Mouse (Mus musculus): ENCODE measurements around the gene Trnp1. TPM values are rescaled to one million over a fixed set of nuclear protein-coding genes. Genes with fewer than 3 reads are reported as not detected.

Trnp1 gene
- polyA plus RNA-seq, 1 experiment from 2014 or later, result 0.78 TPM

GRCm38 (mm10) chr4:133480185-133480537 lies 18.2 kb downstream of the Trnp1 start:
- peak overlapping the region; percentile 74 for H3K9ac ChIP-seq
- H3K36me3 ChIP-seq, result no peaks in the 10 kb centered on the region
- H3K9me3 ChIP-seq, result no peaks in the 10 kb centered on the region
- H3K4me3 ChIP-seq, result peak overlapping the region; percentile 59
- peaks cover 31% of the 10 kb centered on the region for H3K4me1 ChIP-seq
- ATAC-seq (ENCODE audit: extremely low read depth, insufficient number of reproducible peaks, low FRiP score, low TSS enrichment), result no peak
- H3K27me3 ChIP-seq (replicated peaks), result peaks cover 76% of the 10 kb centered on the region
- peak overlapping the region; percentile 79 for H3K4me2 ChIP-seq
- WGBS, result 3% methylated on average over 34 of the region's 34 CpGs
- no peak overlapping the region for H3K27ac ChIP-seq (replicated peaks)

- peaks cover 31% of the 10 kb centered on the region for H3K4me1 ChIP-seq
- H3K9ac ChIP-seq, result peak within 1 kb of the TSS; percentile 74
- H3K27ac ChIP-seq (replicated peaks), result no peak within 1 kb of the TSS
- H3K9me3 ChIP-seq, result no peaks in the 10 kb centered on the region
- peak within 1 kb of the TSS; percentile 59 for H3K4me3 ChIP-seq
- H3K36me3 ChIP-seq, result no peaks in the 10 kb centered on the region
- WGBS, result 4% methylated on average over 29 of the region's 29 CpGs
- ATAC-seq (ENCODE audit: extremely low read depth, insufficient number of reproducible peaks, low FRiP score, low TSS enrichment), result peak; percentile 95
- H3K4me2 ChIP-seq, result peak within 1 kb of the TSS; percentile 79
- peaks cover 82% of the 10 kb centered on the region for H3K27me3 ChIP-seq (replicated peaks)
Measured at GRCm38 (mm10) chr4:133479458-133480184, 18.7 kb downstream of the Trnp1 start, which contains the start of gene Tent5b. Tent5b (plus strand) TSS chr4:133480132.

- H3K9ac ChIP-seq, result no peak overlapping the region
- H3K27ac ChIP-seq (replicated peaks), result no peak overlapping the region
- peaks cover 6% of the 10 kb centered on the region for H3K9me3 ChIP-seq
- no peak for ATAC-seq (ENCODE audit: extremely low read depth, insufficient number of reproducible peaks, low FRiP score, low TSS enrichment)
- no peaks in the 10 kb centered on the region for H3K36me3 ChIP-seq
- WGBS, result 50% methylated on average over 2 of the region's 2 CpGs
- H3K4me3 ChIP-seq, result no peak overlapping the region
- no peak overlapping the region for H3K4me2 ChIP-seq
- peaks cover 56% of the 10 kb centered on the region for H3K27me3 ChIP-seq (replicated peaks)
- H3K4me1 ChIP-seq, result peaks cover 6% of the 10 kb centered on the region
Measured at GRCm38 (mm10) chr4:133473833-133474232, 24.5 kb downstream of the Trnp1 start.

- Histone ChIP-seq H3K36me3 (no peaks in the 10 kb centered on the region), H3K27ac (replicated peaks) (no peak overlapping the region), H3K27me3 (replicated peaks) (peaks cover 34% of the 10 kb centered on the region), H3K4me1 (peaks cover 13% of the 10 kb centered on the region), H3K4me3 (no peak overlapping the region), H3K9me3 (peaks cover 6% of the 10 kb centered on the region), H3K9ac (no peak overlapping the region), H3K4me2 (no peak overlapping the region)
- 74% methylated on average over 7 of the region's 7 CpGs for WGBS
- no peak for ATAC-seq (ENCODE audit: extremely low read depth, insufficient number of reproducible peaks, low FRiP score, low TSS enrichment)
Measured at GRCm38 (mm10) chr4:133471135-133471821, 27.1 kb downstream of the Trnp1 start.

GRCm38 (mm10) chr4:133469122-133469521 lies 29.2 kb downstream of the Trnp1 start:
- no peaks in the 10 kb centered on the region for H3K36me3 ChIP-seq
- WGBS, result 15% methylated on average over 12 of the region's 12 CpGs
- peaks cover 15% of the 10 kb centered on the region for H3K27me3 ChIP-seq (replicated peaks)
- no peak overlapping the region for H3K27ac ChIP-seq (replicated peaks)
- peak overlapping the region; percentile 26 for H3K4me3 ChIP-seq
- ATAC-seq (ENCODE audit: extremely low read depth, insufficient number of reproducible peaks, low FRiP score, low TSS enrichment), result no peak
- H3K4me2 ChIP-seq, result peak overlapping the region; percentile 69
- peaks cover 20% of the 10 kb centered on the region for H3K4me1 ChIP-seq
- peaks cover 6% of the 10 kb centered on the region for H3K9me3 ChIP-seq
- no peak overlapping the region for H3K9ac ChIP-seq

GRCm38 (mm10) chr4:133468080-133468479 lies 30.3 kb downstream of the Trnp1 start:
- H3K27ac ChIP-seq (replicated peaks), result no peak overlapping the region
- WGBS, result 1% methylated on average over 27 of the region's 27 CpGs

GRCm38 (mm10) chr4:133463184-133463583 lies 35.2 kb downstream of the Trnp1 start:
- no peak for ATAC-seq (ENCODE audit: extremely low read depth, insufficient number of reproducible peaks, low FRiP score, low TSS enrichment)
- Histone ChIP-seq H3K4me1 (peaks cover 37% of the 10 kb centered on the region), H3K4me2 (no peak overlapping the region; the same call in 1 of the 2 replicates), H3K9me3 (no peaks in the 10 kb centered on the region), H3K4me3 (no peak overlapping the region), H3K9ac (0 out of 2 replicates have a peak overlapping the region, but pooled peaks have one; percentile 30), H3K36me3 (no peaks in the 10 kb centered on the region), H3K27me3 (replicated peaks) (no peaks in the 10 kb centered on the region), H3K27ac (replicated peaks) (peak overlapping the region; percentile 74)
- WGBS, result 20% methylated on average over 6 of the region's 6 CpGs

More at GRCm38 (mm10) chr4:133468080-133468479, 30.3 kb downstream of the Trnp1 start:
- Histone ChIP-seq H3K9me3 (peaks cover 6% of the 10 kb centered on the region), H3K4me1 (peaks cover 30% of the 10 kb centered on the region), H3K4me3 (peak overlapping the region; percentile 52), H3K4me2 (peak overlapping the region; percentile 69), H3K9ac (peak overlapping the region; percentile 69), H3K36me3 (no peaks in the 10 kb centered on the region), H3K27me3 (replicated peaks) (peaks cover 12% of the 10 kb centered on the region)
- no peak; the same call in 1 of the 2 replicates for ATAC-seq (ENCODE audit: extremely low read depth, insufficient number of reproducible peaks, low FRiP score, low TSS enrichment)

GRCm38 (mm10) chr4:133461362-133461761 lies 37.0 kb downstream of the Trnp1 start:
- Histone ChIP-seq H3K4me1 (peaks cover 37% of the 10 kb centered on the region), H3K36me3 (no peaks in the 10 kb centered on the region)
- ATAC-seq (ENCODE audit: extremely low read depth, insufficient number of reproducible peaks, low FRiP score, low TSS enrichment), result no peak

GRCm38 (mm10) chr4:133460796-133461325 lies 37.5 kb downstream of the Trnp1 start:
- WGBS, result 39% methylated on average over 5 of the region's 5 CpGs
- Histone ChIP-seq H3K27ac (replicated peaks) (no peak overlapping the region), H3K9ac (no peak overlapping the region), H3K4me2 (no peak overlapping the region), H3K4me3 (no peak overlapping the region), H3K4me1 (peaks cover 37% of the 10 kb centered on the region), H3K36me3 (no peaks in the 10 kb centered on the region), H3K9me3 (no peaks in the 10 kb centered on the region), H3K27me3 (replicated peaks) (no peaks in the 10 kb centered on the region)
- ATAC-seq (ENCODE audit: extremely low read depth, insufficient number of reproducible peaks, low FRiP score, low TSS enrichment), result no peak

More at GRCm38 (mm10) chr4:133461362-133461761, 37.0 kb downstream of the Trnp1 start:
- Histone ChIP-seq H3K4me3 (no peak overlapping the region), H3K27ac (replicated peaks) (no peak overlapping the region), H3K9ac (no peak overlapping the region), H3K27me3 (replicated peaks) (no peaks in the 10 kb centered on the region), H3K9me3 (no peaks in the 10 kb centered on the region), H3K4me2 (no peak overlapping the region)
- WGBS, result 64% methylated on average over 3 of the region's 4 CpGs

GRCm38 (mm10) chr4:133460006-133460405 lies 38.3 kb downstream of the Trnp1 start:
- 86% methylated on average over 1 of the region's 1 CpGs for whole genome bisulfite sequencing
- Histone ChIP-seq H3K4me1 (peaks cover 37% of the 10 kb centered on the region), H3K4me2 (no peak overlapping the region), H3K36me3 (no peaks in the 10 kb centered on the region), H3K9ac (no peak overlapping the region), H3K4me3 (no peak overlapping the region), H3K27ac (replicated peaks) (no peak overlapping the region), H3K9me3 (no peaks in the 10 kb centered on the region), H3K27me3 (replicated peaks) (no peaks in the 10 kb centered on the region)
- ATAC-seq (ENCODE audit: extremely low read depth, insufficient number of reproducible peaks, low FRiP score, low TSS enrichment), result no peak

GRCm38 (mm10) chr4:133458044-133458443 lies 40.3 kb downstream of the Trnp1 start:
- peaks cover 20% of the 10 kb centered on the region for H3K4me1 ChIP-seq
- H3K27ac ChIP-seq (replicated peaks), result no peak overlapping the region
- WGBS, result 65% methylated on average over 3 of the region's 3 CpGs
- no peak overlapping the region for H3K9ac ChIP-seq
- ATAC-seq (ENCODE audit: extremely low read depth, insufficient number of reproducible peaks, low FRiP score, low TSS enrichment), result no peak
- H3K4me3 ChIP-seq, result no peak overlapping the region
- no peaks in the 10 kb centered on the region for H3K36me3 ChIP-seq
- no peaks in the 10 kb centered on the region for H3K9me3 ChIP-seq
- no peak overlapping the region for H3K4me2 ChIP-seq
- H3K27me3 ChIP-seq (replicated peaks), result no peaks in the 10 kb centered on the region
